Mouse (Mus musculus) forebrain, embryonic 13.5 days (tissue): ENCODE measurements at regions not wholly inside any gene's neighbourhood (a gene's known extent, or its start where the extent isn't known, plus 50 kb on each side); places are given as distances from the start of the nearest gene placed in this dataset.

ENCODE experiments used
- ATAC-seq: fragments of 200-750 bp; cut with Nextera tagmentation; 2 replicates; pipeline ENCODE4 v1.8.0; 2017
- H3K27ac ChIP-seq: fragments of 300-500 bp; sonication (generic); 2 replicates; pipeline ENCODE4 v1.5.1; 2015; ENCODE audit warnings: inconsistent platforms, mild to moderate bottlenecking, moderate library complexity
- H3K27me3 ChIP-seq: fragments of 300-500 bp; sonication (generic); 2 replicates; pipeline ENCODE4 v1.6.1; 2015; ENCODE audit warnings: mild to moderate bottlenecking, inconsistent platforms
- H3K36me3 ChIP-seq: fragments of 300-500 bp; sonication (generic); 2 replicates; pipeline ENCODE4 v1.6.1; 2015; ENCODE audit warnings: mild to moderate bottlenecking, inconsistent platforms; ENCODE audit not compliant: poor library complexity, severe bottlenecking
- H3K4me1 ChIP-seq: fragments of 300-500 bp; sonication (generic); 2 replicates; pipeline ENCODE4 v1.6.1; 2015; ENCODE audit warnings: inconsistent platforms
- H3K4me2 ChIP-seq: fragments of 300-500 bp; sonication (generic); 2 replicates; pipeline ENCODE4 v1.6.1; 2015; ENCODE audit warnings: inconsistent platforms, mild to moderate bottlenecking, moderate library complexity
- H3K4me3 ChIP-seq: fragments of 300-500 bp; sonication (generic); 2 replicates; pipeline ENCODE4 v1.5.1; 2015; ENCODE audit warnings: mild to moderate bottlenecking, inconsistent platforms
- H3K9ac ChIP-seq: fragments of 300-500 bp; sonication (generic); 2 replicates; pipeline ENCODE4 v1.6.1; 2015; ENCODE audit warnings: mild to moderate bottlenecking, inconsistent platforms
- H3K9me3 ChIP-seq: fragments of 300-500 bp; sonication (generic); replicated peaks from 2 replicates; pipeline ENCODE4 v1.6.1; 2016; ENCODE audit warnings: inconsistent platforms
- WGBS: fragments of 180-500 bp; shearing (Covaris S2); methylation state at CpG from one replicate; pipeline ENCODE4 v1.1.7; 2015; 5-methylcytosine and 5-hydroxymethylcytosine counted together

GRCm38 (mm10) chr12:71401621-71402416, 92.1 kb downstream of the Dact1 start:
- Histone ChIP-seq H3K9me3 (no peaks in the 10 kb centered on the region), H3K27ac (no peak overlapping the region), H3K27me3 (no peaks in the 10 kb centered on the region), H3K9ac (no peak overlapping the region), H3K4me3 (no peak overlapping the region), H3K36me3 (no peaks in the 10 kb centered on the region), H3K4me2 (no peak overlapping the region), H3K4me1 (no peaks in the 10 kb centered on the region)
- WGBS = 43% methylated on average over 6 of the region's 6 CpGs
- ATAC-seq = no peak

GRCm38 (mm10) chr12:71407294-71407693, 97.6 kb downstream of the Dact1 start:
- no peaks in the 10 kb centered on the region; the same call in 1 of the 2 replicates for H3K9me3 ChIP-seq
- ATAC-seq = no peak
- no peaks in the 10 kb centered on the region for H3K27me3 ChIP-seq
- H3K36me3 ChIP-seq = no peaks in the 10 kb centered on the region
- WGBS = 59% methylated on average over 3 of the region's 3 CpGs
- no peak overlapping the region for H3K4me3 ChIP-seq
- no peak overlapping the region for H3K9ac ChIP-seq
- no peak overlapping the region for H3K27ac ChIP-seq
- H3K4me1 ChIP-seq = peaks cover 13% of the 10 kb centered on the region
- no peak overlapping the region for H3K4me2 ChIP-seq

- Histone ChIP-seq H3K27me3 (no peaks in the 10 kb centered on the region), H3K9me3 (no peaks in the 10 kb centered on the region; the same call in 1 of the 2 replicates), H3K4me1 (peaks cover 13% of the 10 kb centered on the region), H3K4me2 (no peak overlapping the region), H3K27ac (no peak overlapping the region), H3K9ac (no peak overlapping the region), H3K4me3 (no peak overlapping the region), H3K36me3 (no peaks in the 10 kb centered on the region)
- WGBS = 42% methylated on average over 3 of the region's 3 CpGs
- peak; percentile 55; the same call in 1 of the 2 replicates for ATAC-seq
Observed at GRCm38 (mm10) chr12:71408396-71409050, 98.8 kb downstream of the Dact1 start.

GRCm38 (mm10) chr12:71412331-71412730, 102.6 kb downstream of the Dact1 start:
- Histone ChIP-seq H3K27ac (no peak overlapping the region), H3K9me3 (no peaks in the 10 kb centered on the region; the same call in 1 of the 2 replicates), H3K4me3 (no peak overlapping the region), H3K9ac (no peak overlapping the region), H3K4me1 (peaks cover 13% of the 10 kb centered on the region), H3K27me3 (no peaks in the 10 kb centered on the region), H3K4me2 (no peak overlapping the region), H3K36me3 (no peaks in the 10 kb centered on the region)
- no peak for ATAC-seq
- 86% methylated on average over 3 of the region's 3 CpGs for WGBS

GRCm38 (mm10) chr12:71416968-71417367, 107.3 kb downstream of the Dact1 start:
- Histone ChIP-seq H3K27me3 (no peaks in the 10 kb centered on the region), H3K9me3 (no peaks in the 10 kb centered on the region), H3K9ac (no peak overlapping the region), H3K36me3 (no peaks in the 10 kb centered on the region), H3K4me2 (no peak overlapping the region), H3K27ac (no peak overlapping the region), H3K4me1 (no peaks in the 10 kb centered on the region), H3K4me3 (no peak overlapping the region)
- ATAC-seq = no peak
- 85% methylated on average over 2 of the region's 2 CpGs for WGBS

GRCm38 (mm10) chr12:71418186-71418585, 108.5 kb downstream of the Dact1 start:
- Histone ChIP-seq H3K27ac (no peak overlapping the region), H3K4me2 (no peak overlapping the region), H3K4me3 (no peak overlapping the region), H3K9ac (no peak overlapping the region), H3K9me3 (no peaks in the 10 kb centered on the region), H3K4me1 (no peaks in the 10 kb centered on the region), H3K27me3 (no peaks in the 10 kb centered on the region), H3K36me3 (no peaks in the 10 kb centered on the region)
- WGBS = 74% methylated on average over 7 of the region's 7 CpGs
- no peak for ATAC-seq

- Histone ChIP-seq H3K4me3 (no peak overlapping the region), H3K27me3 (no peaks in the 10 kb centered on the region), H3K9ac (no peak overlapping the region), H3K36me3 (no peaks in the 10 kb centered on the region), H3K4me2 (no peak overlapping the region), H3K4me1 (no peaks in the 10 kb centered on the region), H3K27ac (no peak overlapping the region), H3K9me3 (no peaks in the 10 kb centered on the region)
- no peak for ATAC-seq
- WGBS = 89% methylated on average over 4 of the region's 4 CpGs
Observed at GRCm38 (mm10) chr12:71419161-71419560, 109.5 kb downstream of the Dact1 start.

GRCm38 (mm10) chr12:71426023-71426719, 116.5 kb downstream of the Dact1 start:
- H3K4me1 ChIP-seq = peaks cover 21% of the 10 kb centered on the region
- ATAC-seq = no peak
- H3K9me3 ChIP-seq = no peaks in the 10 kb centered on the region
- H3K9ac ChIP-seq = no peak overlapping the region
- WGBS = 39% methylated on average over 10 of the region's 10 CpGs
- H3K27ac ChIP-seq = no peak overlapping the region
- no peaks in the 10 kb centered on the region for H3K36me3 ChIP-seq
- H3K4me3 ChIP-seq = no peak overlapping the region
- no peaks in the 10 kb centered on the region for H3K27me3 ChIP-seq
- no peak overlapping the region for H3K4me2 ChIP-seq

GRCm38 (mm10) chr12:71427974-71428373, 118.3 kb downstream of the Dact1 start:
- no peak overlapping the region for H3K27ac ChIP-seq
- no peak for ATAC-seq

GRCm38 (mm10) chr12:71429561-71430200, 120.0 kb downstream of the Dact1 start:
- no peak overlapping the region for H3K9ac ChIP-seq
- H3K9me3 ChIP-seq = no peaks in the 10 kb centered on the region
- WGBS = 19% methylated on average over 13 of the region's 13 CpGs
- ATAC-seq = peak; percentile 57; the same call in 1 of the 2 replicates
- no peaks in the 10 kb centered on the region for H3K36me3 ChIP-seq
- no peaks in the 10 kb centered on the region for H3K27me3 ChIP-seq
- no peak overlapping the region for H3K4me3 ChIP-seq
- no peak overlapping the region for H3K4me2 ChIP-seq
- peak overlapping the region; percentile 26; the same call in 1 of the 2 replicates for H3K27ac ChIP-seq
- H3K4me1 ChIP-seq = peaks cover 32% of the 10 kb centered on the region

More at GRCm38 (mm10) chr12:71427974-71428373, 118.3 kb downstream of the Dact1 start:
- Histone ChIP-seq H3K9me3 (no peaks in the 10 kb centered on the region), H3K9ac (no peak overlapping the region), H3K4me3 (no peak overlapping the region), H3K27me3 (no peaks in the 10 kb centered on the region), H3K4me1 (peaks cover 22% of the 10 kb centered on the region), H3K36me3 (no peaks in the 10 kb centered on the region), H3K4me2 (no peak overlapping the region)
- 93% methylated on average over 2 of the region's 2 CpGs for WGBS

- no peak overlapping the region for H3K4me2 ChIP-seq
- H3K4me3 ChIP-seq = no peak overlapping the region
- no peak for ATAC-seq
- H3K36me3 ChIP-seq = no peaks in the 10 kb centered on the region
- no peaks in the 10 kb centered on the region for H3K27me3 ChIP-seq
- no peak overlapping the region for H3K9ac ChIP-seq
- no peaks in the 10 kb centered on the region for H3K9me3 ChIP-seq
- WGBS = 32% methylated on average over 11 of the region's 11 CpGs
- H3K27ac ChIP-seq = no peak overlapping the region
- H3K4me1 ChIP-seq = peaks cover 32% of the 10 kb centered on the region
Observed at GRCm38 (mm10) chr12:71430331-71430730, 120.6 kb downstream of the Dact1 start.

GRCm38 (mm10) chr12:71431116-71431515, 121.4 kb downstream of the Dact1 start:
- H3K9ac ChIP-seq = no peak overlapping the region
- no peak overlapping the region for H3K27ac ChIP-seq
- peaks cover 32% of the 10 kb centered on the region for H3K4me1 ChIP-seq
- no peak for ATAC-seq
- H3K4me3 ChIP-seq = no peak overlapping the region
- 75% methylated on average over 8 of the region's 8 CpGs for WGBS
- no peaks in the 10 kb centered on the region for H3K9me3 ChIP-seq
- no peaks in the 10 kb centered on the region for H3K36me3 ChIP-seq
- H3K27me3 ChIP-seq = no peaks in the 10 kb centered on the region
- H3K4me2 ChIP-seq = no peak overlapping the region
